8 mouse cellular contexts compared by ENCODE assay signal in the genomic region with DNA sequence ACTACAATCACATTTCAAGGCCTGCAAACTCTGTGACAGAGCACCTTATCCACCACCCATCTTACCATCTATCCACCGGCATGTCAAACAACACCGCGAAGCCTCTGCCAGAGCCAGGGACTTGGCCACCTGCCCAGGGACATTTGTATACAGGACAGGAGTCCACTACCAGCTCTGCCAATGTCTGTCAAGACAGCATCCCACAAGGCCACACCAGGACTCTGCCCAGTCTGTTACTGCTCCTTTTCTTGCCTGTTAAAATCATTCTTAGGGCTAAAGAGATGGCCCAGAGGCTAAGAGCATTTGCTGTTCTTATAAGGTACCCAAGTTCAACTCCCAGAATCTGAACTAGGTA. TPM values are rescaled to one million over a fixed set of nuclear protein-coding genes. Genes with fewer than 3 reads are reported as not detected.
DNase-seq lines count a peak whose midpoint lies in the region.

No protein-coding gene starts in this region.

- DNase-seq in layer of hippocampus, postnatal 10 days (ENCODE audit: low spot score in 2 of 2), result peak; percentile 34 to 45
- no peak for DNase-seq in layer of hippocampus, adult 9-10 months (ENCODE audit: low spot score)
- peak; percentile 86 for DNase-seq in adrenal gland, adult 2 months
- DNase-seq in cerebellum, postnatal 25 days, result peak; percentile 64 to 83
- peak; percentile 67 for DNase-seq in heart, postnatal 4 days
- DNase-seq in c-Kit-positive CD71-positive TER-119-positive erythroid progenitor cells, embryonic 14.5 days (ENCODE audit: low spot score), result no peak
- no peak for DNase-seq in embryo, embryonic 10 days (ENCODE audit: low spot score)
- DNase-seq in frontal cortex, postnatal 14 days (ENCODE audit: low spot score in 2 of 2), result no peak

RNA-seq across cellular contexts. Expression of a gene that starts 53.4 kb away (rescaled TPM):
- 100 to 1,000 TPM; 112 to 140 TPM for total RNA-seq in layer of hippocampus, postnatal 10 days (2021)
- total RNA-seq in adrenal gland, adult 2 months (2021), result 10 to 100 TPM; 13.9 to 14.7 TPM
- 0.36 and 0.37 TPM in 2 replicates for polyA plus RNA-seq in adrenal gland, adult 2 months (2012; rRNA removed)
- 100 to 1,000 TPM; 710 to 754 TPM for total RNA-seq in heart, postnatal 4 days (2021)

Comparison
In these comparisons a context has a peak if more than half of its experiments do, and no peak if none do; other contexts are left out.
1. DNase-seq: peak in layer of hippocampus, postnatal 10 days (2 of 2), adrenal gland, adult 2 months (single experiment), cerebellum, postnatal 25 days (2 of 2) and heart, postnatal 4 days (single experiment); none in layer of hippocampus, adult 9-10 months (single experiment), c-Kit-positive CD71-positive TER-119-positive erythroid progenitor cells, embryonic 14.5 days (single experiment), embryo, embryonic 10 days (single experiment) and frontal cortex, postnatal 14 days (0 of 2).
2. RNA of a gene that starts 53.4 kb away (total RNA-seq): 710 to 754 TPM in heart, postnatal 4 days and 112 to 140 TPM in layer of hippocampus, postnatal 10 days; 13.9 to 14.7 TPM in adrenal gland, adult 2 months; every median in the first group is over 4 times any median in the second.